Mouse (Mus musculus): Measurements from ENCODE around the gene Rlbp1. TPM values are rescaled to one million over a fixed set of nuclear protein-coding genes. Genes with fewer than 3 reads are reported as not detected.

Rlbp1 gene
- 0.48 and 0.52 TPM in 2 replicates for polyA plus RNA-seq (2012; rRNA removed)

- no peak for DNase-seq
- Histone ChIP-seq H3K4me1 (ENCODE audit: control insufficient read depth, insufficient read depth, low read length) (peaks cover 2% of the 10 kb centered on the region; the same call in 1 of the 2 replicates), H3K4me3 (replicated peaks; ENCODE audit: extremely low read depth, low read depth, low read length) (no peak within 1 kb of the TSS)
- TF ChIP-seq POLR2A (IDR thresholded peaks at IDR 0.05; ENCODE audit: borderline replicate concordance, extremely low read depth, low read depth, low read length) (no peak), CTCF (IDR thresholded peaks at IDR 0.05; ENCODE audit: insufficient read depth, low read length) (no peak)
- WGBS, result 74% methylated on average over 16 of the region's 16 CpGs
Measured at GRCm38 (mm10) chr7:79386422-79387133, at the start of gene Rlbp1. Rlbp1 (minus strand) TSS chr7:79387048.

- DNase-seq, result no peak
- H3K4me3 ChIP-seq (replicated peaks; ENCODE audit: extremely low read depth, low read depth, low read length), result no peak overlapping the region
- H3K4me1 ChIP-seq (ENCODE audit: control insufficient read depth, insufficient read depth, low read length), result no peaks in the 10 kb centered on the region
- 73% methylated on average over 5 of the region's 5 CpGs for WGBS
- no peak for TF ChIP-seq POLR2A (IDR thresholded peaks at IDR 0.05; ENCODE audit: borderline replicate concordance, extremely low read depth, low read depth, low read length)
- no peak for TF ChIP-seq CTCF (IDR thresholded peaks at IDR 0.05; ENCODE audit: insufficient read depth, low read length)
Measured at GRCm38 (mm10) chr7:79428243-79428642, 41.4 kb upstream of the Rlbp1 start.

- WGBS, result 81% methylated on average over 10 of the region's 10 CpGs
- Histone ChIP-seq H3K4me3 (replicated peaks; ENCODE audit: extremely low read depth, low read depth, low read length) (no peak overlapping the region), H3K4me1 (ENCODE audit: control insufficient read depth, insufficient read depth, low read length) (no peaks in the 10 kb centered on the region)
- no peak for DNase-seq
- no peak for TF ChIP-seq CTCF (IDR thresholded peaks at IDR 0.05; ENCODE audit: insufficient read depth, low read length)
- TF ChIP-seq POLR2A (IDR thresholded peaks at IDR 0.05; ENCODE audit: borderline replicate concordance, extremely low read depth, low read depth, low read length), result no peak
Measured at GRCm38 (mm10) chr7:79425804-79426203, 39.0 kb upstream of the Rlbp1 start.

- 87% methylated on average over 10 of the region's 10 CpGs for WGBS
- no peak for DNase-seq
- H3K4me3 ChIP-seq (replicated peaks; ENCODE audit: extremely low read depth, low read depth, low read length), result no peak overlapping the region
- no peaks in the 10 kb centered on the region for H3K4me1 ChIP-seq (ENCODE audit: control insufficient read depth, insufficient read depth, low read length)
- TF ChIP-seq POLR2A (IDR thresholded peaks at IDR 0.05; ENCODE audit: borderline replicate concordance, extremely low read depth, low read depth, low read length) (no peak), CTCF (IDR thresholded peaks at IDR 0.05; ENCODE audit: insufficient read depth, low read length) (no peak)
Measured at GRCm38 (mm10) chr7:79422876-79423275, 36.0 kb upstream of the Rlbp1 start.

- TF ChIP-seq CTCF (IDR thresholded peaks at IDR 0.05; ENCODE audit: insufficient read depth, low read length) (no peak), POLR2A (IDR thresholded peaks at IDR 0.05; ENCODE audit: borderline replicate concordance, extremely low read depth, low read depth, low read length) (no peak)
Measured at GRCm38 (mm10) chr7:79419950-79420349, 33.1 kb upstream of the Rlbp1 start.

GRCm38 (mm10) chr7:79414449-79415375 lies 27.9 kb upstream of the Rlbp1 start:
- no peak for DNase-seq
- WGBS, result 88% methylated on average over 18 of the region's 18 CpGs
- Histone ChIP-seq H3K4me3 (replicated peaks; ENCODE audit: extremely low read depth, low read depth, low read length) (no peak overlapping the region), H3K4me1 (ENCODE audit: control insufficient read depth, insufficient read depth, low read length) (no peaks in the 10 kb centered on the region)
- TF ChIP-seq CTCF (IDR thresholded peaks at IDR 0.05; ENCODE audit: insufficient read depth, low read length) (no peak), POLR2A (IDR thresholded peaks at IDR 0.05; ENCODE audit: borderline replicate concordance, extremely low read depth, low read depth, low read length) (no peak)

More at GRCm38 (mm10) chr7:79419950-79420349, 33.1 kb upstream of the Rlbp1 start:
- 83% methylated on average over 7 of the region's 7 CpGs for WGBS
- DNase-seq, result no peak
- Histone ChIP-seq H3K4me3 (replicated peaks; ENCODE audit: extremely low read depth, low read depth, low read length) (no peak overlapping the region), H3K4me1 (ENCODE audit: control insufficient read depth, insufficient read depth, low read length) (no peaks in the 10 kb centered on the region)

- Histone ChIP-seq H3K4me1 (ENCODE audit: control insufficient read depth, insufficient read depth, low read length) (no peaks in the 10 kb centered on the region), H3K4me3 (replicated peaks; ENCODE audit: extremely low read depth, low read depth, low read length) (no peak overlapping the region)
- 88% methylated on average over 3 of the region's 3 CpGs for WGBS
- no peak for DNase-seq
- TF ChIP-seq CTCF (IDR thresholded peaks at IDR 0.05; ENCODE audit: insufficient read depth, low read length) (no peak), POLR2A (IDR thresholded peaks at IDR 0.05; ENCODE audit: borderline replicate concordance, extremely low read depth, low read depth, low read length) (no peak)
Measured at GRCm38 (mm10) chr7:79400296-79400695, 13.4 kb upstream of the Rlbp1 start.

GRCm38 (mm10) chr7:79398971-79399370 lies 12.1 kb upstream of the Rlbp1 start:
- WGBS, result 74% methylated on average over 12 of the region's 12 CpGs
- TF ChIP-seq CTCF (IDR thresholded peaks at IDR 0.05; ENCODE audit: insufficient read depth, low read length) (no peak), POLR2A (IDR thresholded peaks at IDR 0.05; ENCODE audit: borderline replicate concordance, extremely low read depth, low read depth, low read length) (no peak)
- H3K4me3 ChIP-seq (replicated peaks; ENCODE audit: extremely low read depth, low read depth, low read length), result no peak overlapping the region
- no peaks in the 10 kb centered on the region for H3K4me1 ChIP-seq (ENCODE audit: control insufficient read depth, insufficient read depth, low read length)
- no peak for DNase-seq

GRCm38 (mm10) chr7:79398426-79398825 lies 11.6 kb upstream of the Rlbp1 start:
- no peak for DNase-seq
- no peak for TF ChIP-seq CTCF (IDR thresholded peaks at IDR 0.05; ENCODE audit: insufficient read depth, low read length)
- Histone ChIP-seq H3K4me3 (replicated peaks; ENCODE audit: extremely low read depth, low read depth, low read length) (no peak overlapping the region), H3K4me1 (ENCODE audit: control insufficient read depth, insufficient read depth, low read length) (no peaks in the 10 kb centered on the region)
- WGBS, result 58% methylated on average over 8 of the region's 8 CpGs

Measured in lung, adult 2 months (tissue).